Mouse (Mus musculus) kidney, embryonic 16.5 days (tissue): ENCODE results near the gene Zbtb48. TPM values are rescaled to one million over a fixed set of nuclear protein-coding genes. Genes with fewer than 3 reads are reported as not detected.

Source experiments
- ATAC-seq: fragments of 200-750 bp; cut with Nextera tagmentation; 2 replicates; pipeline ENCODE4 v1.8.0; 2017; ENCODE audit warnings: moderate TSS enrichment; ENCODE audit not compliant: low FRiP score, low TSS enrichment
- H3K27ac ChIP-seq: fragments of 300-500 bp; sonication (generic); 2 replicates; pipeline ENCODE4 v1.5.1; 2014; ENCODE audit warnings: low read length
- H3K27me3 ChIP-seq: fragments of 300-500 bp; sonication (generic); 2 replicates; pipeline ENCODE4 v1.6.1; 2014; ENCODE audit warnings: low read length, control low read depth, mixed read lengths; ENCODE audit not compliant: insufficient read depth
- H3K36me3 ChIP-seq: fragments of 300-500 bp; sonication (generic); 2 replicates; pipeline ENCODE4 v1.6.1; 2014; ENCODE audit warnings: low read length, control low read depth, mixed read lengths; ENCODE audit not compliant: insufficient read depth
- H3K4me1 ChIP-seq: fragments of 300-500 bp; sonication (generic); 2 replicates; pipeline ENCODE4 v1.6.1; 2014; ENCODE audit warnings: low read length, control low read depth, mixed read lengths; ENCODE audit not compliant: insufficient read depth
- H3K4me2 ChIP-seq: fragments of 300-500 bp; sonication (generic); replicated peaks from 2 replicates; pipeline ENCODE4 v1.6.1; 2014; ENCODE audit warnings: low read depth, low read length
- H3K4me3 ChIP-seq: fragments of 300-500 bp; sonication (generic); 2 replicates; pipeline ENCODE4 v1.5.1; 2014; ENCODE audit warnings: mild to moderate bottlenecking, low read length
- H3K9ac ChIP-seq: fragments of 300-500 bp; sonication (generic); replicated peaks from 2 replicates; pipeline ENCODE4 v1.6.1; 2014; ENCODE audit warnings: low read length
- H3K9me3 ChIP-seq: fragments of 300-500 bp; sonication (generic); 2 replicates; pipeline ENCODE4 v1.6.1; 2016; ENCODE audit warnings: low read length, control low read depth
- WGBS: fragments of 180-500 bp; shearing (Covaris S2); extraction: QIAGEN DNeasy Blood & Tissue Kit; methylation state at CpG from one replicate; pipeline ENCODE4 v1.1.7; 2014; 5-methylcytosine and 5-hydroxymethylcytosine counted together
- polyA plus RNA-seq: library from polyadenylated mRNA; unstranded; fragments of >200 nt; fragmentation: Nextera tagmentation; extraction: Ambion mirVana; gene quantifications from 2 replicates; pipeline ENCODE4 v1.2.1, GENCODE M21; 2015

Zbtb48 gene
- polyA plus RNA-seq, 1 experiment from 2014 or later = 26.0 TPM

GRCm38 (mm10) chr4:151994228-151995171 is 33.0 kb downstream of the Zbtb48 start:
- ATAC-seq = no peak
- Histone ChIP-seq H3K9me3 (no peaks in the 10 kb centered on the region), H3K4me2 (peak overlapping the region; percentile 92), H3K27me3 (no peaks in the 10 kb centered on the region), H3K9ac (peak overlapping the region; percentile 96), H3K36me3 (peaks cover 30% of the 10 kb centered on the region), H3K4me1 (peaks cover 27% of the 10 kb centered on the region), H3K27ac (peak overlapping the region; percentile 87), H3K4me3 (peak overlapping the region; percentile 92)
- WGBS = 1% methylated on average over 59 of the region's 61 CpGs

GRCm38 (mm10) chr4:151993035-151993434 is 34.4 kb downstream of the Zbtb48 start:
- no peak for ATAC-seq
- H3K9ac ChIP-seq = no peak overlapping the region

GRCm38 (mm10) chr4:151992091-151992490 is 35.4 kb downstream of the Zbtb48 start:
- H3K36me3 ChIP-seq = peaks cover 30% of the 10 kb centered on the region
- no peaks in the 10 kb centered on the region for H3K27me3 ChIP-seq
- no peak overlapping the region for H3K27ac ChIP-seq
- no peaks in the 10 kb centered on the region for H3K9me3 ChIP-seq
- WGBS = 91% methylated on average over 9 of the region's 9 CpGs
- H3K4me2 ChIP-seq = no peak overlapping the region
- no peak for ATAC-seq
- H3K4me3 ChIP-seq = no peak overlapping the region
- H3K9ac ChIP-seq = no peak overlapping the region
- peaks cover 38% of the 10 kb centered on the region for H3K4me1 ChIP-seq

More at GRCm38 (mm10) chr4:151993035-151993434, 34.4 kb downstream of the Zbtb48 start:
- H3K4me1 ChIP-seq = peaks cover 36% of the 10 kb centered on the region
- no peaks in the 10 kb centered on the region for H3K9me3 ChIP-seq
- H3K27ac ChIP-seq = no peak overlapping the region
- H3K27me3 ChIP-seq = no peaks in the 10 kb centered on the region
- H3K4me2 ChIP-seq = no peak overlapping the region
- WGBS = 78% methylated on average over 6 of the region's 6 CpGs
- peaks cover 30% of the 10 kb centered on the region for H3K36me3 ChIP-seq
- H3K4me3 ChIP-seq = no peak overlapping the region

GRCm38 (mm10) chr4:151989110-151989488 is 38.4 kb downstream of the Zbtb48 start:
- Histone ChIP-seq H3K27ac (peak overlapping the region; percentile 78), H3K4me3 (peak overlapping the region; percentile 77), H3K36me3 (peaks cover 34% of the 10 kb centered on the region), H3K9ac (peak overlapping the region; percentile 83), H3K9me3 (no peaks in the 10 kb centered on the region), H3K4me1 (peaks cover 42% of the 10 kb centered on the region), H3K4me2 (peak overlapping the region; percentile 83), H3K27me3 (no peaks in the 10 kb centered on the region)
- 26% methylated on average over 6 of the region's 6 CpGs for WGBS
- no peak; the same call in 1 of the 2 replicates for ATAC-seq

GRCm38 (mm10) chr4:151988342-151989109 is 38.9 kb downstream of the Zbtb48 start, which contains the start of gene Thap3:
TSS of gene Thap3 (minus strand) at chr4:151988997.
- Histone ChIP-seq H3K4me2 (peak within 1 kb of the TSS; percentile 83), H3K9me3 (no peaks in the 10 kb centered on the region), H3K9ac (peak within 1 kb of the TSS; percentile 83), H3K27ac (peak within 1 kb of the TSS; percentile 78), H3K36me3 (peaks cover 34% of the 10 kb centered on the region), H3K4me1 (peaks cover 42% of the 10 kb centered on the region), H3K27me3 (no peaks in the 10 kb centered on the region), H3K4me3 (peak within 1 kb of the TSS; percentile 77)
- WGBS = under 1% methylated on average over 52 of the region's 54 CpGs
- ATAC-seq = peak; percentile 73

- Histone ChIP-seq H3K27ac (peak overlapping the region; percentile 78), H3K4me3 (peak overlapping the region; percentile 77), H3K27me3 (no peaks in the 10 kb centered on the region), H3K4me1 (peaks cover 39% of the 10 kb centered on the region), H3K9me3 (no peaks in the 10 kb centered on the region), H3K4me2 (peak overlapping the region; percentile 83), H3K9ac (peak overlapping the region; percentile 83), H3K36me3 (peaks cover 35% of the 10 kb centered on the region)
- 24% methylated on average over 10 of the region's 10 CpGs for WGBS
- no peak for ATAC-seq
Observed at GRCm38 (mm10) chr4:151988014-151988341, 39.5 kb downstream of the Zbtb48 start.

- H3K36me3 ChIP-seq = peaks cover 26% of the 10 kb centered on the region
- H3K4me3 ChIP-seq = no peak overlapping the region
- H3K9me3 ChIP-seq = no peaks in the 10 kb centered on the region
- H3K9ac ChIP-seq = 0 out of 2 replicates have a peak overlapping the region, but pooled peaks have one; percentile 3
- no peak for ATAC-seq
- WGBS = 61% methylated on average over 8 of the region's 8 CpGs
- H3K4me2 ChIP-seq = no peak overlapping the region
- H3K27ac ChIP-seq = no peak overlapping the region
- H3K27me3 ChIP-seq = no peaks in the 10 kb centered on the region
- H3K4me1 ChIP-seq = peaks cover 39% of the 10 kb centered on the region
Observed at GRCm38 (mm10) chr4:151986650-151987049, 40.8 kb downstream of the Zbtb48 start.

GRCm38 (mm10) chr4:151985886-151986285 is 41.6 kb downstream of the Zbtb48 start:
- ATAC-seq = no peak
- Histone ChIP-seq H3K4me2 (no peak overlapping the region), H3K4me3 (no peak overlapping the region), H3K9ac (no peak overlapping the region), H3K4me1 (peaks cover 39% of the 10 kb centered on the region), H3K27me3 (no peaks in the 10 kb centered on the region), H3K9me3 (no peaks in the 10 kb centered on the region), H3K36me3 (peaks cover 21% of the 10 kb centered on the region; the same call in 1 of the 2 replicates), H3K27ac (no peak overlapping the region)
- WGBS = 27% methylated on average over 10 of the region's 10 CpGs

GRCm38 (mm10) chr4:151983560-151983959 is 43.9 kb downstream of the Zbtb48 start:
- peak; percentile 58 for ATAC-seq
- Histone ChIP-seq H3K4me1 (peaks cover 29% of the 10 kb centered on the region), H3K4me3 (no peak overlapping the region), H3K4me2 (no peak overlapping the region), H3K27me3 (no peaks in the 10 kb centered on the region), H3K36me3 (peaks cover 19% of the 10 kb centered on the region; the same call in 1 of the 2 replicates), H3K9me3 (no peaks in the 10 kb centered on the region), H3K27ac (no peak overlapping the region), H3K9ac (peak overlapping the region; percentile 53)
- 32% methylated on average over 8 of the region's 9 CpGs for WGBS
